Mouse (Mus musculus) kidney, adult 2 months (tissue): Measurements from ENCODE around the gene Hic1.

Source experiments
- CTCF ChIP-seq: fragments of 200-500 bp; conservative IDR thresholded peaks from 2 replicates; pipeline ENCODE4 v1.5.1; 2011; ENCODE audit warnings: low read depth, mild to moderate bottlenecking, control low read depth, low read length, moderate library complexity, mixed read lengths; ENCODE audit not compliant: insufficient read depth, insufficient read length
- POLR2A ChIP-seq: fragments of 200-500 bp; IDR thresholded peaks from one replicate; pipeline ENCODE4 v1.6.1; 2011; ENCODE audit warnings: low read depth, low read length, control low read depth

GRCm38 (mm10) chr11:75164750-75165149 lies 4.6 kb downstream of the Hic1 start:
- TF ChIP-seq CTCF: no peak
- TF ChIP-seq POLR2A: no peak
